Mouse (Mus musculus) brain, adult 2 months (tissue): Measurements from ENCODE around the gene 4930558C23Rik.
A peak's percentile ranks its signal among the peaks of the same experiment; 100 is the strongest.
"Not testable (repeated sequence)": the region's sequence is repeated elsewhere in the genome, so short reads cannot be mapped to it uniquely, and the experiment has no call there.

Source experiments
- DNase-seq: peaks from one replicate; pipeline ENCODE4 v3.0.0; 2011; ENCODE audit warnings: low read depth, low spot score

The 4930558C23Rik gene

DNA sequence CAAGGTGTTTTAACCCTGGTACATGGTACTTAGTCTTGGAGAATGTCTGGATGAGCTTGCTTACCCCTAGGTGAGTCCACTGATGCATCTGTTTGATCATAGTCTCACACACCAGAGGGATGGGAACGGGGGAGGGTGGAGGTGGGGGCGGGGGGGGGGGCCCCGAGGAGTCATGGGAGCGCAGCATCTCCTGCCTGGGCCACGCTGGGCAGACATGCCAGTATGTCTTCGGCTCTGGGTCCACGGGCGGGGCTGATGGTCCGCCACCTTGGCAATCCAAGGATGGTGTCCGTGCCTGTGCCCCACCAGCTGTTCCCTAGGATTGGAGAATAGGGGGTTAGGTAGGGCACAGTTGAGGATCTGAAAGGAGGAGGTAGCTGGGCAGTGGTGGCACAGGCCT lies 29.4 kb downstream of the 4930558C23Rik start:
- DNase-seq, result no peak

DNA sequence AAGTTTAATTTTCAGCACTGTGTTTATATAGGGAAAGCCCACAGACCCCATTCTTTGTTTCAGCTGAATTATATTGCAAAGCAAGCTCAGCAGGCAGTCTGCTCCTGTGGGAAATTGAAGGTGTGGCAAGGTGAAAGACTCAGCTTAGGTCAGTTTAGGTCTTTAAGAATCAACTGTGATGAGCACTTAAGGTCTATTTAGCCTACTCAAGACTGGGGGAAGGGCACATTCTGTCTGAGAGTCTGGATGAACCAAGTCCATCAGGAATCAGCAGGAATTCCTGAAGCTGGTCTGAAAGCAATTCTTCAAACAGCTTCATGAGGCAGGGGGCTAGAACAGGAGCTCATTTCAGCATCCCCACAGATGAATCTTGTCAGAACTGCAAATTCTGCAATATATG lies 32.5 kb downstream of the 4930558C23Rik start:
- DNase-seq, result no peak

DNA sequence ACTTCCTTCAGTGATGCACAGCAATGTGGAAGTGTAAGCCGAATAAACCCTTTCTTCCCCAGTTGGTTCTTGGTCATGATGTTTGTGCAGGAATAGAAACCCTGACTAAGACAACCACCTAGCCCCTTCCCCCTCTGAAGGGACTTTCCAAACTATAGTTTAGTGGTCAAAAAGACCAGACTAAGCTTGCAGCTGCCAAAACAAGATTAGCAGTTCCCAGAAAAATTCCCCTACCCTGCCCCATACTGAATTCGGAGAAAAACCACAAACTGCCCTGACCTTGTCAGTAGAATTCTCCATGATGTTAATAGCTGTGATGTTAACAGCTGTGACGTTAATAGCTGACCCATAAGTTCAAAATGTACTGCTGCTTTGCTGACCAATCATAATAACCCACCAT lies 42.4 kb downstream of the 4930558C23Rik start:
- DNase-seq, result not testable (repeated sequence)

DNA sequence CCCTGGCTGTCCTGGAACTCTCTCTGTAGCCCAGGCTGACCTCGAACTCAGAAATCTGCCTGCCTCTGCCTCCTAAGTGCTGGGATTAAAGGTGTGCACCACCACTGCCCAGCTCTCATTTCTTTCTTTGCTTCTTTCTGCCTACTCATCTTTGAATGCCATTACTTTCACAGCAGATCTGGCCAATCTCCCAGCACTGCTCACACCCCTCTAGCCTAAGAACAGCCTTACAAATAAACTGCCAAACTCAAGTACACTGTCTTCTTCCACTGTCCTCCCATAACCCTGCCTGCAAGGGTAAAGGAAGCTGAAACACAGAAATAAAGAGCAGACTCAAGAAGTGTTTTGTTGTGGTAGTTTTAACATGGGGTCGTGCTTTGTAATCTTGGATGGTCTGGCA lies 44.9 kb downstream of the 4930558C23Rik start:
- DNase-seq, result peak; percentile 7

DNA sequence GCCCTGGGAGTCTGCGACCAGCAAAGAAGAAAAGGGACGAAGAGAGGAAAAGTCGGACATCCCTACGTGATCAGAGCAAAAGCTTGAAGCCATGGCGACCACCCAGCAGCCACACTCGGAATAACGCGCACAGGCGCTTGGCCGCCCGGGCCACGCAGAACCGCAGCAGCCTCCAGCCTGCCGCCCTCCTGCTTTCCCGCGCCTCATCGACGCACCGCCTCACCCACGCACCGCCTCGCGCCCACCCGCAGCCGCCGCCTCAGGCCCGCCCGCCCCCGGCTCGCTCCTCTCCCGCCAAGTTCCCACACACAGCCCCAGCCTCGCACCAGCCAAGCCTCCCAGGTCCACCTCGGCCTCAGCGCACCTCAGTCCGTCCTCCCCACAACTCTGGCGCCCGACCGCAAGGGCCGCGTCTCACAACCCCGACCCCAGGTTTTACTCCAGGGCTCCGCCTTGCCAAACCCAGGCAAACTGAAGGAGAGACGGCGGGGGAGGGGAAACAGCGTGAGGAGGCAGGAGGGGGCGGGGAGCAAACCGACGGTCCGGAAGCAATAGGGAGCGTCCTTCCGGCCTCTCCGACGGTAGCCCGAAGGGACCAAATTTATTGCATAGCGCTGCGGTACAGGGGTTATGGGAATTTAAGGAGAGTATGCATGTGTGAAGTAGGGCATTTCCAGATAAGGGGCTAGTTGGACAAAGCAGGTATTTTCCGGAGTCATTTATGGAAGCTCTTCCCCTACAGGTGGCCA lies 45.8 kb downstream of the 4930558C23Rik start, which contains the start of gene Setdb1:
Gene Setdb1, minus strand, starts transcription at position 502 of the 749 bp plus-strand sequence.
- DNase-seq, result peak; percentile 98

DNA sequence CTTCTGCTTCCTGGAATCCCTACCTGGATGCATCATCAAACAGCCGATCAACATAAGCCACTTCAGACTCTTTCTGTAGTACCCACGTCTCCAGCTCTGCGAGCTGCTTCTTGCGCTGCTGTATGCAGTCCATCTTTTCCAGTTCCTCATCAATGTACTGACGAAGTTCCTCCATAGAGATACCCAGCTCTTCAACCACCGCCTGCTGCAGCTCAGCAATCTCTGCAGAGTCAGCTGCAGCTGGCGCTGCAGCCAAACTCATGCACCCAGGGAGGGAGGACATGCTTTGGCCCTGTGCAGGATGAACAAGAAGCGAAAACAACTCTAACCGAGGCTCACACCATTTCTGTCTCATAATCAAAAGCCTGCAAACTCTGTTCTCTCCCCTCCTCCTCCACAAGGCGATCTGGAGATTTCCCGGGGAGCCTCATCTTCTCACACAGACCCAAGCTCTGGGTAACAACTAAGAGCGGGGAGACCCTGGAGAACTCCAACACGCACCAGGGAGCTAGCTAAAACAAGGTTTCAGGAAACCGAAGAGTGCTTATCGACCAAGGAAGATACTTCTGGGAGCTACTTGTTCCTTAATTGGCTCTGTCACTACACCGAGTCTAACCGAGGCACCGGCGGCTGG lies 46.6 kb downstream of the 4930558C23Rik start:
- not testable (repeated sequence) for DNase-seq

DNA sequence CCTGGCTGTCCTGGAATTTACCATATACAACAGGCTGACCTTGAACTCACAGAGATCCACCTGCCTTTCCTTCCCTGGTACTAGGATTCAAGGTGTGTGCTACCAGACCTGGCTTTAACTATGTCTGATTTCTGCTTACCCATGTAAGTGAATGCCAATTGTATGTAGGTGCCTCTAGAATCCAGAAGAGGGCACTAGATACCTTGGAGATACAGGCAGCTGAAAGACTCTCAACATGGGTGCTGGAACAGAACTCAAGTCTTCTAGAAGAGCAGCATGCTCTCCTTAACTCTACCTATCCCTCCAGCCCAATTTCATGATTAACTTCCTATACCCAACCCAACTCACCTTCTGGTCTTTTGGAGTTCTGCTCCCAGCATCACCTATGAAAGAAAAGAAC lies 53.1 kb downstream of the 4930558C23Rik start:
- DNase-seq, result peak; percentile 63

DNA sequence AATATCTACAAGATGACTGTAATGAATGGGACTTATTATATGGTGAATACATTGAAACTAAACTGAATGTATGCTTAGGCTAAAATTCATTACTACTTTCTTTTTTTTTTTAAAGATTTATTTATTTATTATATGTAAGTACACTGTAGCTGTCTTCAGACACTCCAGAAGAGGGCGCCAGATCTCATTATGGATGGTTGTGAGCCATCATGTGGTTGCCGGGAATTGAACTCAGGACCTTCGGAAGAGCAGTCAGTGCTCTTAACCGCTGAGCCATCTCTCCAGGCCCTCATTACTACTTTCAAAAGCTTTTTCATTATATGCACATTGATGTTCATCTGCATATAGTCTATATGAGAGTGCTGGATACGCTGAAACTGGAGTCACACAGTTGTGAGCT lies 54.3 kb downstream of the 4930558C23Rik start:
- not testable (repeated sequence) for DNase-seq

DNA sequence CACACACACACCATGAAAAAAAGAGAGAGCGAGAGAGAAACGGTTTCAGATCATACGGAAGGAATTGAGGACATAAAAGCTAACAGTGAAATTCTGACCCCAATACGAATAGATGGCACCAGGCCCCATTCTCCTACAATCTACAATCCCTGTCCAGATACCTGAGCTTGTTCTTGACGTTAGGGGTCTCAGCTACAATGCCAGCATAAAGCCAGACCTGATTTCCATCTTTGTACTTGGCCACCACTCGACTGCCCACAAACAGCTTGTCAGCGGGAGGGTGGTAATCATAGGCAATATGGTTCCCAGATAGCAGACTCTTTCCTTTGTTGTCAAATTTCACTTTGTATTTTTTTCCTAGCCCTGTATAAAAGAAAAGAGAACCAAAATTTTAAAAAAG lies 56.2 kb downstream of the 4930558C23Rik start:
- no peak for DNase-seq

DNA sequence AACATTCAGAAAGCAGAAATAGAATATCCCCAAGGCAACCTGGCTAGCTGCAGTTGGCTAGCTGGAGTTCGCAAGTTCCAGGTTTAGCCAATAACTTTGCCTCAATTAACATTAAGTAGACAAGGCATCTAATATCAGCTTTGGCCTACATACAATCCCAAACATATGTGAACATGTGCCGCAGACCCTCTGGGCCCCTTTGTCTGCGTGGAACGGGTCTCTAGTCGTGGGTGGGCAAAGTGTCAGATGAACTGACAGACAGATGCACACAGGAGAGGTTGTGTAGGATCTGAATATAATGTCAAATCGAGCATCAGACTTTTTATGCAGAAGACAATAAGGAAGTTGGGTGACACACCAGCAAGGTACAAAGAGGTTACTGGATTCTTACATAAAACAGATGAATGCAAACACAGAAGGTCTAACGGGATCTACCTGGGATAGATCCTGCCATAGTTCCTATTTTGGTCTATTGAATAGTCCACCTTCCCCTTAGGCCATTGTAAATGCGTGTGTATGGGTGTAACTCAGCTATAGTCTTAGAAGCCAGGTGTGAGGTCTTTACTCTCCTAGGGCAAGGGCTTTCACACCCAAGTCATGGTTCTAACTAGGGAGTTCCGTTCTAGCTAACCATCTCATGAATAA lies 59.2 kb downstream of the 4930558C23Rik start:
- DNase-seq, result not testable (repeated sequence)

DNA sequence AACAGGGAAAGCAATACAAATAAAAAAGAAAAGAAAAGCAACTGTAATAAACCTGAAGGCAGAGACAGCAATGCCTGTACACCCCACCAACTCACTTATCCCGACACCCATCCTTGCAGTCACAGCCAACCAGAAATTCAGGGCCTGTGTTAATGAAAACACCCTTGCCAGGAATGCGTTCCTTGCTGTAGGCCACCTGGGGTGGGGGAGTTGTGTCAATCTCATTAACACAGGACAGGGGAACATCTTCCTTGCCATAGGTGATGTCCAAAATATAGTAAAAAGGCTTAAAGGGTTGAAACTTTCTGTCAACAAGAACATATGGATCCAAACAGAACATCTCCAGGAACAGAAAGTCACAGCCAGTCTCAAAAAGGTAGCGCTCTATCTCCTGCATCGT lies 64.4 kb downstream of the 4930558C23Rik start:
- DNase-seq, result no peak

DNA sequence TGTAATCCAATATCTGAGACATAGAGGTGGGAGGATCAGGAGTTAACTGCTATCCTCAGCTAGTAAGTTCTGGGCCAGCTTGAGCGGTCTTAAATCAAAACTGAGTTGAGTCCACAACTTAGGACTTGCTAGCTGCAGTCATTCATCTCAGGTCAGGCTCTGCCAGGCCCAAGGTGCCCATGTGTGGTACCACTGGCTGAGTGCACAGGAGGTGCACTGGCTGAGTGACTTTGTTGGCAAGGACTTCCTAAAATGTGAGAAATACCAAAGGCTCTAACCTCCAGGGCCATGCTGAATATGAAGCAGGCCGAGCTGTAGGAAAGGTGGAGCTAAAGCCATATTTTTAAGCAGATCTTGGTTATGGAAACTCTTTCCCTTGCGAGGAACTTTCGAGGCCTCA lies 65.3 kb downstream of the 4930558C23Rik start:
- no peak for DNase-seq
